Mouse (Mus musculus) frontal cortex, adult (tissue): ENCODE results near the gene Kank1.

Source experiments
- ATAC-seq: cut with Nextera tagmentation; 2 replicates; pipeline ENCODE4 v1.9.2; 2017; ENCODE audit warnings: mild to moderate bottlenecking, moderate library complexity, mixed read lengths; ENCODE audit not compliant: low TSS enrichment

The Kank1 gene

DNA sequence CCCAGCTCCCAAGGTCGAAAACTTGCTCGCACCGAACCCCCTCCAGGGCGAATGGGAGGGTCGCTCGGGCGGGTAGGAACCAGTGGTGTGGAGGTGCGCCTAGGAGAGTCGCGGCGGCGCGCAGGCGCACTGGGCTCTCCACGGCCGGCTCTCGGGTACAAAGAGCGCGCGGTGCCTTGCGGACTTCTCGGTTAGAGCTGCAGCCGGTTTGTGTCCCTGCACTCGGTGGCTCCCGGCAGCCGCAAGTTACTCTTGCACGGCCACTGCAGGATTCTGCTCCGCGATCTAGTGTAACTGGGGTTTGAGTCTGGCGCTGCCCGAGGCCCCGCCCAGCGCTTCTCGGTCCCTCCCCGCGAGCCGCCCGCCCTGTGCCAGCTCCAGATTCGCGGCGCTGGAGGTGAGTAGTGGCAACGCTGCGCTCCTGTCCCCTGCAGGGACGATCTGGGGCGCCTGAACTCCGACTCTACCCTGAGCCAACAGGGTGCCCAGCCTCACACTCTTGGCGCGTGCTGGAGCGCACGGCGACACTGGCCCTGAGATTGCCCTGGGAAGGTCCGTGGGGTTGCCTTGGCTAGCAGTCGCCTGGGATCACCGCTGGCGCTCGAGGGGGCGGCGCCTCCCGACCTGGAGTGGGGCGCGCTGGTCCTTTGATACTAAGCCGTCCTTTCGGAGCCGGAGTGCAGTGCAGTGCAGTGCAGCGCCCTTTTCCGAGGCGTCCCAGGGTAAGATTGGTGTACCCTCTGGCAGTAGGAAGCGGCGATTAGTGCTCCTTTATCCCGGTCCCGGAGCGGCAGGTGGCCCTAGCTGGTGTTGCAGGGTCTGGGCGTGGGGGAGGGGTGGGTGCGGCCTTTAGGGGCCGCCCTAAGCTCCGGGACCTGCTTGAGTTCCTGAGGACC lies at the start of gene Kank1:
Gene Kank1, plus strand, starts transcription at position 380 of the 896 bp plus-strand sequence.
- peak; percentile 95 for ATAC-seq

DNA sequence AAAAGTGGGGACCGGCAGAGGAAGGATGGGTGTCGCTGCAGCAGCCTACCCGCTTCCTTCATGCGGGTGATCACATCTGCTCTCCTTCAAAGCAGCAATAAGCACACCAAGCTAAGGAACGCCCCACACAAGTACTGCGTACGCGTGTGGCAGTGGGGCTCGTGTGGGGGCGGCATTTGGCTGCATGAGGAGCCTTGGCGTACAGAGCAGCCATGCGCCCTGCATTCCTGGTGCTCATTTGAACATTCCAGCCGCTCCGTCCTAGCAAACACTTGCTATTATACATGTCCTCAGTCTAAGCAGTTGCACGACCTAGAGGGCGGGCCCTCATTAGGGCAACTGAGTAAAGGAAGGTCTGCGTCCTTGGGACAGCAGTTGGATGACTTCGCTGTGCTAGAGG lies 49.1 kb upstream of the Kank1 start:
- peak; percentile 89 for ATAC-seq

DNA sequence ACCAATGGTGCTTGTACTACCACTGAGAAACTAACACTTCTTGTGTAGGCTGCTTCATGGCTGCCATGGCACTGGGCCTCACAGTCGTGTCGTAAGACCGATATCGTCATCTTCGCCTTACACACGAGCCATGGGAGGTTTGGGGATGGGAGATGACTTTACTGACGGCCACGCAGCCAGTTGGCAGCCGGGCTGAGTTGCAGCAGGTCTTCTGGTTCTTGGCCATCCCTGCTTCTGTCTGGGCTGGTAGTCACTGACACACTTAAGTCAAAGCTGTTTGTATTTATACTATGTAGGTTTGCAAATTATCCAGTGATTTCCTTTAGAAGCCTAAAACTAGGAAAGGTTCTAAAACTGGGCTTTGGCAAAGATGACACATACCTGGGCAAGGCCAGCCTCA lies 43.0 kb upstream of the Kank1 start:
- no peak for ATAC-seq

DNA sequence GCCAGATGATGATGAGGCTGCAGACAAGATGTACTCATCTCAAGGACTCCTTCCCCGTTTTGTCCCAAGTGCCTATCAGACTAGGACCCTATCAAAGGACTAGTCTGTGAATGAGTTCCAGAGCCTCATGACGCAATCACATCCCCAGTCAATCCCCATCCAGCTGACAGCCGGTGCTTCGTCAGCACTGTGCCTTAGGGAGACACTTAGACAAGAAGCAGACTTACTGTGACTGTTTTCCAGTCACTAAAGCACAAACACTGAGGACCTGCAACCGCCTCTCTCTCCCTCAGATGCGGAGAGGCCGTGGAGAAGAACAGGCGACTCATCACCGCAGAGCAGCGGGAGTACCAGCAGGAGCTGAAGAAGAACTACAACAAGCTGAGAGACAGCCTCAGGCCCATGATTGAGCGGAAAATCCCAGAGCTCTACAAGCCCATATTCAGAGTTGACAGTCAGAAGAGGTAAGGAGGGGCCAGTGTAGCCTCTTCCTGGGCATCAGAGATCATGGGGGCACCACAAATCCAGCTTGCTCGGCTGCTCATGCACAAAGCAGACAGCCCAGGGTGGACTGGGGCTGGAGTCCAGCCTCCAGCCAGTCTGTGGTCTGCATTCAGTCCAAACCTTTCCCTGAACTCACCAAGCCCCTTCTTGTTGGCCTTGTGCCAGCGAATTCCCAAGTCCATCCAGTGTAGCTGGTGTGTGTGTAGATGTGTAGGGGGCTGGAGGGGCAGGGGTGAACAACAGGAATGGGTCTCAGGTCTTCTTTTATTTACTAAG lies 36.5 kb upstream of the Kank1 start:
- no peak for ATAC-seq

DNA sequence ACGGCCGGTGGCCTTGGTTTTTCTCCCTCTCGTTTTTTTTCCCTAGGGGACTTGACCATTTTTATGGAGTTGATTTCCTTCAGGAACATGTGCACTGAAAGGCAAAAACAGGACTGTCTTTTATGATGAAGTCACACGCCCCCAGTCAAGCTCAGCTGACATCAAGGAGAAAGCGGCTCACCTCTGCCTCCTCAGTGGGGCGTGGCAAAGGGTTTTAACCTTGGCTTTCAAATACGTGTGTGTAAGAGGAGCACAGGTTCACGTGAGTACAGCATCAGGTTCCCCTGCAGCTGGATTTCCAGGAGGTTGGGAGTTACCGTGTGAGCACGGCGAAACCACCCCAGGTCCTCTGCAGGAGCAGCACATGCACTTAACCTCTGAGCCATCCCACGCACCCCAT lies 33.7 kb upstream of the Kank1 start:
- ATAC-seq, result no peak

DNA sequence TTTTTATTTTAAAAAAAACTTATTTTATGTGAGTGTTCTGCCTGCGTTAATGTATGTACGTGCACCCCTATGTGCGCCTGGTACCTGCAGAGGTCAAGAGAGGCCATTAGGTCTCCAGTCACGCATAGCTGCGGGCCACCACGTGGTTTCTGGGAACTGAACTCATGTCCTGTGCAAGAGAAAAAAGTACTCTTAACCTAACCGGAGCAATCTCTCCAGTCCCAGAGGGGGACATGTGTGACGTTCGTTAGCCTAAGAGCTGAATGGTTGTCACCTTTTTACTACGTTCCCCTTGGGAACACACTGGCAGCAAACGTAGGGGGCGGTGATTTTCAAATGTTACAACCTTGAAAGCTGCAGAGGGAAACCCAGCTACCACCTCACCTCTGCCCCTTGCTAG lies 29.8 kb upstream of the Kank1 start:
- ATAC-seq, result no peak

DNA sequence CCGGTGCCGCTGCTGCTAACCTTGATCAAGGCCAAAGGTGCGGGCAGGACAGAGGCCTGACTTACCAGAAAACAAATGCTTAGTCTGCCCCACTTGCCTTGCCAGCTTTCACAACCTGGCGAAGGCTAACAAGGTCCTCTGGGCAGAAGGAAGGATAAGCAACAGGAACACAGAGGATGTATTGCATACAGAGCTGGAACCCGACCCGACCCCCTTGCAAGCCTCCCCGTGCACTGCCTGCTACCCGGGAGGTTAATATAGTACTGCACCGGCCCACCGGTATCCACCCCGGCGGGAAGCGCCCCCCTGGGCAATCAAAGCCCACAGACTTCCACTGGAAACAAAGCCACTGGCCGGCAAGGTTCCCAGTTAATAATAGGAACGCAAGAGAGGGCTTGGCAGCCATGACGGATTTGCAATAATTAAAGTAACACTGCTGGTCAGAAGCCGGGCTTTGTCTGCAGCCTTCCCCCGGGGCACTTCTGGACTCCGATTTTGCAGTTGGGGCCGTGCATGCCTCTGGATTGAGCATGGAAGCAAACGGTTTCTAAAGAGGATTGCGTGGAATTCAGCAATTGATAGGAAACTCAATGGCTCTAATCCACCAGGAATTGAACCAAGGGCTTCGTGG lies 28.9 kb upstream of the Kank1 start:
- no peak for ATAC-seq

DNA sequence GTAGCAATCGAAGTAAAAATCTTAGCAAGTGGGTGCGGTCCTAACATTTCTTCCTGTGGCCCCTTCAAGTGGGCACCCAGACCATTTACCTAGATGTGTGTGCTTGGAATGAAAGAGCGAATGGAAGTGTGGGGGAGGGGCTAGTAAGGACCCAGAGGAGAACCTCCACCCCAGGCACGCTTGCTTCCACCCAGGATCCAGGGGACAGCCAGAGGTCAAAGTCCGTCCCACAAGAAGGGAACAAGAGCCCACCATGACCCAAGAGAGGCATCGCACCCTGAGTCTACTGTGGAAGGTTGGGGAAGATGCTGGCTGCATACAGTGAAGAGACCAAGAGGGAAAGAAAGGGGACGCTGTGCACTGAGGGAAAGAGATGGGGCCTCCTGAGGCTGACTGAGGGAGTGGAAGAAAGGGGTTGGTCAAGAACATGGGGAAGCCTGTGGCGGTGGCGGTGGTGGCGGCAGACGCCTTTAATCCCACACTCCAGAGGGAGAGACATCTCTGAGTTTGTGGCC lies 28.1 kb upstream of the Kank1 start:
- no peak for ATAC-seq

DNA sequence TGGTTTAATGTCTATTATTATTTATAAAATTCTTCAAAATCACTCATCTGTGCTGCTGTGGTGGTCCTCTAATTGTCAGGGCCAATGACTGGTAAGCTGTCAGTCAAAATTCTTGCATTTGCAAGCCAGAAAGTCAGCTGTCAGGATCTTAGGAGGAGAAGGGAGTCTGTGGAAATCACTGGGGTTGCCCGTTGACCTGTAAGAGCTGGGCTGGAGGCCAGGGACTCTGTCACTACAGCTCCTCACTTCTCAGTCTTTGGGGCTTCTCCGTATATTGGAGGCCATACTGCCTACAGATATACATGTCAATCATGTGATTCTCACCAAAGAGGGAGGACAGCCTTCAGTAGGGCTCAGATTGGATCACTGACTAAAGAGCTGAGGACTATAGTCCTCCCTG lies 16.2 kb upstream of the Kank1 start:
- ATAC-seq, result no peak

DNA sequence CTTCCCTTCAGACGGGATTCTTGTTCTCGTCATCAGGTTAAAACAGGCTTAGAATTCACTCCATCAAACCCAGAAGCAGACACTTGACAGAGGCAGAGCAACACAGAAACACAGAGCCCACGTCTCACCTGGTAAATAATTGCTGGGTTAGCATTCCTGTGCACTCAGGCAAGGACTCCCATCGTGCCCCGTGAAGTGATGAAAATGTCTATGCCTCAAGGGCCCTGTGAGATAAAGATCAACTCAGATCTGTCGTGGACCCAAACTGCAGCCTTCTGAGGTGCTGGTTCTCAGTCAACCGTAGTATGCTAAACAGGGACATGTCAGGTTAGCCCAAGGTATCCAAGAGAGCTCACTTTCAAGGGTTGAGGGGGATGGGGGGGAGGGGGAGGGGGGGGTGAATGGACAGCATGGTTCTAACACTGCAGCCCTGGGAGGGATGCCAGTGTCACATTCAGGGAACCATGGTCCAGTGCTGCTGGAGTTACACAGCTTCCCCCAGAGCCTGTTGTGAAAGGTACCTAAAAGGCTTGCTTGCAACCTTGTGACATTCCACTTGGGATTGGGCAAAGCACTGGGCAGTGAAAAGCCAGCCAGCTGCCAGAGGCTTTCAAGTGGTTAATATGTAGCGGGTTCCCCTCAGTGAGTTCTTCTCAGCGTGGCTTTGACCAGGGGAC lies 14.7 kb upstream of the Kank1 start:
- no peak for ATAC-seq

DNA sequence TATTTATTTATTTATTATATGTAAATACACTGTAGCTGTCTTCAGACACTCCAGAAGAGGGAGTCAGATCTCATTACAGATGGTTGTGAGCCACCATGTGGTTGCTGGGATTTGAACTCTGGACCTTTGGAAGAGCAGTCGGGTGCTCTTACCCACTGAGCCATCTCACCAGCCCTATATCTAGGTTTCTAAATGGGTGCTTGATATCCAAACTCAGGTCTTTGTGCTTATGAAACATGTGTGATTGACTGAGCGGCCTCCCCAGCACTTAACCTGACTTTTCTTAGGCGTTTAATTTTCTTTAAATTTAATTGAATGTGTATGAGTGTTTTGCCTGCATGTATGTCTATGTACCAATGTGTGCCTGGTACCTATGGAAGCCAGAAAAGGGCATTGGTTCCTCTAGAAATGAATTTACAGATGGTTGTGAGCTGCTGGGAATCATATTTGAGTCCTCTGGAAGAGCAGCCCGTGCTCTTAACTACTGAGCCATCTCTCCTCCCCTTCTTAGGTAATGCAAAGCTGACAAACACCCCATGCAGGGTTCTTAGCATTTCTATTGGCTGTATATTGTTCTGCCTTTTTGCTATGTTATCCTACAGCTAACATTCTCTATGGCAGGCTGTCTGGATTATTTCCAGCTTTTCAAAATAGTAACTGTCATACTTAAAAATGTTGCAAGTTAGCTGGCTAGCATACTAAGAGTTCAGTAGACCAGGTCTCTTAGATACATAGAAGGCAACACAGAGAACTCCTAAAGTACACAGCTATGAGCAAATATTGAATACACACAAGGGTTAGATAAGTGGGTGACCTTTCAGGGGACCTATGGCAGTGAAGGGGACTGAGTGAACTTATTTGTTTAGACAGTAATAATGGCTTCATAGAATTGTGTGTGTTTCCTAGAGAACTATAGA lies 6.5 kb upstream of the Kank1 start:
- 0 out of 2 replicates have a peak, but pooled peaks have one; percentile 34 for ATAC-seq

DNA sequence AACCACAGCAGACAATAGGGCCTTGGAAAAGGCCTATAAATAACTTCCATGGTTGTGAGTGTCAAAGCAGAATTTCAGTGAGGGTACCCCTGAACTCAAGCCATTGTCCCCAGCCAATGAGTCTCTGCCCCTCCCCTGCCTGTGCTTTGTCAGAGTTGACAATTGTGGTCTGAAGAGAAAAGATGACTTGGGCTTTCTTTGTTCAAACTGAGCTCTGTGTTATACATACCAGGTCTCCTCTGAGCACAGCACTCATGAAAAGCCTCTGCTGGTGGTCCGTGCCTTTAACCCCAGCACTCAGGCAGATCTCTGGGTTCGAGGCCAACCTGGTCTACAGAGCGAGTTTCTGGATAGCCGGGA lies 5.8 kb upstream of the Kank1 start:
- ATAC-seq, result no peak

DNA sequence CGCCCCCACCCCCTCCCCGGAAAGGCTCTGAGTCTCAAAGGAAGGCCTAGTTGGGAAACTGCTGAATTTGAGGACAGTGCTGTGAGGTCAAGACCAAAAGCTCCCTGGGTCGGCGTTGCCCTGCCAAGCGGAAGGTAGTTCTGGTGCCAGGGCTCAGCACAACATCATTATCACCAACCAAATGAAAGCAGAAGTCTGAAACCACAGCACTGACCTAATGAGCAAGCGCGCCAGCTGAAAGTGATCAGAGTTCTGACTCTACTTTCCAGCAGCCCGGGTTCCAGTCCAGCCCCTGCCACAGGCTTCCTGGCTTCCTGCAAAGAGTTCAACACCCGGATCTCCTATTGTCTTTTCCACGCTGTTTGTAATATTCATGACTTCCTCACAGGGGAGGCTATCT lies 4.7 kb upstream of the Kank1 start:
- no peak for ATAC-seq

DNA sequence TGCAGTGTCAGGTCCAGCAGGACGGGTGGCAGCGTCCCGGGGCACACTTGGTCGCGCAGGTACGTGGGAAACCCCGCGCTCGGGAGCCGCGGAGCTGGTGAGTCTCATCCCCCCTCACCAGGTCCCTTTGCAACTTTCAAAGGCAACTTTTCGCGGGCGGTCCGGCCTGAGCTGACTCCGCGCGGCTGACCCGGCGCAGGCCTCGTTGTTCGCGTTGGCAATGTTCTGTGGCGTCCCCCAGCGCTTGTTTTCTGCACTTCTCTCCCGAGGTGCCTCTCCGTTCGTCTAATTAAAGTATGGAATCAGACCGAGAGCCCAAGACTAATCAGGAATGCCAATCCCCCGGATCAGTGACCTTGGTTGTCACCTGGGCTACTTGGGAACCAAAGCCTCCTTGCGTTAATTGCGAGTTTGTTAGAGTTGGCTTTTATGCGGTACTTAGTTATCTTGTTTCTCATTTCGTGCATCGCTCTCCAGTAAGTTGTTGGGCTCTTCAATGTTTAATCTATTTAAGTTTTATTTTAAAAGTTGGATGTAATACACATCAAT lies 791 bp downstream of the Kank1 start:
- ATAC-seq, result no peak

DNA sequence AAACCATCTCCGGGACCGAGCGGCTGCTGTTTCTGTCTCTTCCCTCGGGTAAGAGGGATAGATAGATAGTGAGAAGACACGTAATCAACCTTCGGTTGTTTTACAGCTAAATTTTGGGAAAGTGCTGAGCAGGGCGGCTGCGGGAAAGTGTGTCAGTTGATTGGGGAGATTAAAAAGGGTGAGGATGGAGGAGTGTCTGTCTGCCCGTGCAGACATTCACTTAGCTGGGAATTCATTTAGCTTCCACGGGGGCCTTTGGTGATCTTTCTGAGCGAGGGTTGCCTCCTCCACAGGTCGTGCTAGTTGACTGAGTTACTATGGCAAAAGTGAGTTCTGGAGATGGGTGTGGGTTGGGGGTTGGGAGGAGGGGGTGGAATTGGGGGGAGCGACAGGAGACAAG lies 1.3 kb downstream of the Kank1 start:
- no peak for ATAC-seq

DNA sequence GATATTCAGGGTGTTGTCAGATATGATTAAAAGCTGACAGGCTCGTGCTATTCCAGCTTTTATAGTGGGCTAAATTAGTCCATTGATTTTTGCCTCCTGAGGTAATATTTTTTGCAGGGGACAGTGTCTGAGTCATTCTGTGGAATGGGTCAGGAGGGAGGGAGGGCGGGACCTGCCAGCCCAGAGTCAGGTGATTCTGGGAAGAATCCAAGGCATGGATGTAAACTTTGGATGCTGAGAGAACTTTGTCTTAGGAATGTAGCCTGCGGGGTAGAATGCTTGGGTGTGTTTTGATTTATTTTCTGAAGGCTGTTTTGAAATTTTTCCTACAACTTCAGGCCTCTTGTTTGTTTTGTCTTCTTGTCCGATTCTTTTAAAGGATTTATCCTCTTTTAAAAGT lies 6.8 kb downstream of the Kank1 start:
- ATAC-seq, result no peak

DNA sequence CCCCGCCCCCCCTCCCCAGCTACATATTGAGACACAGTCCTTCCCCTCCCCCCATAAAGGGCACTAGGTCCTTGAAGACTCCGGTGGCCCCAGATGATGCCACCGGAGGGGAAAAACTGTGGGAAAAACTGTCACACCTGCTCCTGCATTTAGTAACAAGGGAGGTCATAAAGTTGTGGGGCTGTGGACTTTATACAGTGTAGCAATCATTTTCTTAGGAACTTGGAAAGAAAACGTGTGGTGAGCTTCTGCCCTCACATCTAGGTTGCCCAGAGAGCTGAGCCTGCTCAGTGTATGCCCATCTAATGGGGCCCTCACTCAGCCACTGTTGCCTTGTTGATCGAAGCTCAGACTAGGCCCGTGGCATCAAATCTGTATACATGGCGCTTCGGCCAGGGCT lies 9.3 kb downstream of the Kank1 start:
- no peak for ATAC-seq

DNA sequence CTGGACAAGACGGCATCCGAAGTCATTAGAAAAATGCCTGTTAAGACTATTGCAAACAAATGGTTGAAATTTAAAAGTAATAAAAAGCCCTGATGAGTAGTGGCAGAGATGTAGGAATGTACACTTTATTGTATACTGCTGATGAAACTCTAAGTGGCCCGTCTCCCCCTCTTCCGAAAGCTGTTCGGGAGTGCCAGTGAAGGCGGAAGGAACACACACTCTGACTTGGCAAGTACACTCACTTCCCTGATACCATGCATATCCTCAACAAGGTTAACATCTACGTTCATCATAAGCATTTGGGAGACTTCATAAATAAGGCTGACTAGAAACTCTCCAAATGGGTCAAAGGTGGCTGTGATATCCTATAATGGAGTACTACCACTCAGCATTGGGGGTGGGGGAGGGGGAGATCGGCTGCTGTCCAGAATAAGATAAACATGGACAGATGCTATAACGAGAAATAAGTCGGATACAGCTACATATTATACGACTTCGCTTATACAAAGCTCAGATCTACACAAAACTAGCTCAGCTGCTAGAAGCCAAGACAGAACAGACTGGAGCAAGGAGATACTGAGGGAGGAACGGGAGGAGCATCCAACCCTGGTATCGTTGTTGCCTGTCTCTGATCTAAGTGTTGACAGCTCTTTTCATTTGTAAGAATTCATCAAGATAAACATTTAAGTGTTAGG lies 11.2 kb downstream of the Kank1 start:
- no peak for ATAC-seq

DNA sequence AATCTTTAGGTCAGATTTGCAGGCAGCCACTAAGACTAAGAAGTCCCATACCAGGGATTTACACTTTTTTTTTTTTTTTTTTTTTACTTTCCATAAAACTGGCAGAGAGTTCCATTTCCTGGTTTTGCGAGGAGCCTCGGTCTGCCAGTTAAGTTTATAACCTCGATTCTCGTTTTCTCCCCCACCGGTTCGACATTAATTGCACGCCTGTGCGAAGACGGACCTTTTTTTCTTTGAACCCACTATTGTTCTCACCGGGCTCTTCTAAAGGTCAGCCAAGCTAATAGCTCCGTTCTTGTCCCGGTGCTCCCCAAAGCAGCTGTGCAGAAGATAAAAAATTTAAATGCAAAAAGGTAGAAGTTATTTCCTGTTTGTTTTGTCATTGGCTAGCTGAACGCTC lies 12.5 kb downstream of the Kank1 start:
- no peak for ATAC-seq

DNA sequence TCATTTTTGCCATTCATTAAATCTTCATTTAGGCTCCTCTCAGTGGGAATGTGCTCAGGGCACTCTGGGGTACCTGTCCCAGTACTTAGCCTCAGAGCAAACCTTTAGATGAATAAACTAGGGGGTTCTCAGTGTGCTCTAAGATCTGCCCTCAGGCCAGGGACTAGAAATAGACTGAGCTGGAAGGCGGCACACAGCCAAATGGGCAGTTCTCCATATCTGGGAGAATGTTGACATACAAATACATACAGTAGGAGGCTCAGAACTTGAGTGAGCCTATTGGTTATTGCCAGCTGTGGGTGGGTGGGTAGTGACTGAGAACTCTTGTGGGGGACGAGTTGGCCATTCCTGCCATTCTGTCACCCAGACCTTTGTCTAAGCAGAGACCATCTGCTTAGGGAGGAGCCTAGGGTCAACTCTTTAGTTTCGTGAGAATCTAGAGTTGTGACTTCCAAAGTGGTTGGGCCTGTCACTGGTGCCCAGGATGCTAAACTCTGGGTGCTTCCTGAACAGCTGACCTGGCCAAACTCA lies 14.9 kb downstream of the Kank1 start:
- ATAC-seq, result no peak
